In genomic region chr6:93133940-93134339, GRCm38 (mm10) we compare ENCODE assay signal across 19 mouse cellular contexts.
DNase-seq lines count a peak whose midpoint lies in the region; ATAC-seq lines count a peak whose summit lies in the region.
"Had no signal": no experiment of that assay in that cellular context is flagged by ENCODE, and none has a peak within 500 bp of the region (broad histone marks: within the 10 kb centered on the region; RNA-seq: fewer than 3 reads in every experiment).

No protein-coding gene starts in this region.

- H3K9me3 ChIP-seq in lung, embryonic 16.5 days (ENCODE audit: control insufficient read depth, low read length), result no peaks in the 10 kb centered on the region
- no peaks in the 10 kb centered on the region for H3K9me3 ChIP-seq in midbrain, embryonic 11.5 days (ENCODE audit: control insufficient read depth, low read length)
- H3K9me3 ChIP-seq: hindbrain, embryonic 12.5 days; hindbrain, embryonic 15.5 days had no signal

- no peak overlapping the region for H3K4me2 ChIP-seq in lung, embryonic 16.5 days (ENCODE audit: low read depth, low read length)
- H3K4me2 ChIP-seq in midbrain, embryonic 11.5 days, result no peak overlapping the region
- H3K4me2 ChIP-seq: heart, embryonic 11.5 days; hindbrain, embryonic 12.5 days; hindbrain, embryonic 15.5 days had no signal

- H3K27ac ChIP-seq in lung, embryonic 16.5 days (ENCODE audit: low read length), result no peak overlapping the region
- no peak overlapping the region for H3K27ac ChIP-seq in midbrain, embryonic 11.5 days (ENCODE audit: low read depth, low read length)
- H3K27ac ChIP-seq: hindbrain, embryonic 12.5 days; hindbrain, embryonic 15.5 days had no signal

- intact Hi-C loops in left cerebral cortex, postnatal 4 days (cut with DNase I), result no loop called here

- no peaks in the 10 kb centered on the region for H3K27me3 ChIP-seq in lung, embryonic 16.5 days (ENCODE audit: control insufficient read depth, insufficient read depth, low read depth, low read length)
- H3K27me3 ChIP-seq in midbrain, embryonic 11.5 days (ENCODE audit: control insufficient read depth, insufficient read depth, low read length), result no peaks in the 10 kb centered on the region
- H3K27me3 ChIP-seq: hindbrain, embryonic 15.5 days had no signal

- no peak for DNase-seq in lung, postnatal 14 days
- DNase-seq in 3T3-L1 (ENCODE audit: low read depth, low spot score) (peak; percentile 78), MN1 (ENCODE audit: low spot score) (peak; percentile 51)
- DNase-seq in brain, adult 2 months (ENCODE audit: low read depth, low spot score), result peak; percentile 58
- no peak for DNase-seq in left cerebral cortex, postnatal 4 days
- DNase-seq in cerebellum, adult 9-10 months, result no peak
- DNase-seq in midbrain, embryonic 11.5 days (ENCODE audit: low spot score, missing footprints), result no peak
- DNase-seq: adrenal gland, postnatal 10 days; cerebellum, adult 11 months; cerebellum, adult 2 months; cerebellum, postnatal 14 days; forebrain, postnatal 0 days; gastrocnemius, postnatal 25 days had no signal

- 68% methylated on average over 5 of the region's 5 CpGs for WGBS in lung, embryonic 16.5 days
- 78% methylated on average over 5 of the region's 5 CpGs for WGBS in midbrain, embryonic 11.5 days

- H3K4me1 ChIP-seq in lung, embryonic 16.5 days (replicated peaks; ENCODE audit: control insufficient read depth, insufficient read depth, low read length), result no peaks in the 10 kb centered on the region
- no peaks in the 10 kb centered on the region for H3K4me1 ChIP-seq in midbrain, embryonic 11.5 days (ENCODE audit: control insufficient read depth, insufficient read depth, low read length)
- H3K4me1 ChIP-seq: hindbrain, embryonic 12.5 days; hindbrain, embryonic 15.5 days had no signal

- H3K9ac ChIP-seq in lung, embryonic 16.5 days (ENCODE audit: low read length), result no peak overlapping the region
- H3K9ac ChIP-seq in midbrain, embryonic 11.5 days (ENCODE audit: low read length), result no peak overlapping the region
- H3K9ac ChIP-seq: forebrain, postnatal 0 days; hindbrain, embryonic 12.5 days; hindbrain, embryonic 15.5 days had no signal

- H3K36me3 ChIP-seq in lung, embryonic 16.5 days (ENCODE audit: control insufficient read depth, insufficient read depth, low read length), result no peaks in the 10 kb centered on the region
- no peaks in the 10 kb centered on the region for H3K36me3 ChIP-seq in midbrain, embryonic 11.5 days (ENCODE audit: control insufficient read depth, insufficient read depth, low read length)
- H3K36me3 ChIP-seq: hindbrain, embryonic 12.5 days; hindbrain, embryonic 15.5 days had no signal

- no peak overlapping the region for H3K4me3 ChIP-seq in lung, embryonic 16.5 days (ENCODE audit: low read length)
- H3K4me3 ChIP-seq in midbrain, embryonic 11.5 days (ENCODE audit: low read depth, low read length), result no peak overlapping the region
- H3K4me3 ChIP-seq: hindbrain, embryonic 12.5 days; hindbrain, embryonic 15.5 days had no signal

- peak; percentile 45; the same call in 1 of the 2 replicates for ATAC-seq in lung, embryonic 16.5 days (ENCODE audit: low read depth)
- no peak for ATAC-seq in midbrain, embryonic 11.5 days (ENCODE audit: low FRiP score)
- ATAC-seq: forebrain, embryonic 14.5 days; forebrain, postnatal 0 days; intestine, postnatal 0 days had no signal

Comparison
In these comparisons a context has a peak if more than half of its experiments do, and no peak if none do; other contexts are left out.
1. DNase-seq: peak in 3T3-L1 (single experiment), MN1 (single experiment) and brain, adult 2 months (single experiment); none in lung, postnatal 14 days (single experiment), left cerebral cortex, postnatal 4 days (single experiment), cerebellum, adult 9-10 months (single experiment) and midbrain, embryonic 11.5 days (single experiment).